Mouse (Mus musculus) brain, embryonic 18.5 days (tissue): ENCODE measurements around the gene Fancb.

Experiments
- DNase-seq: peaks from one replicate; pipeline ENCODE4 v3.0.0-alpha.2; 2012; ENCODE audit warnings: low read depth, low spot score

Fancb gene

DNA sequence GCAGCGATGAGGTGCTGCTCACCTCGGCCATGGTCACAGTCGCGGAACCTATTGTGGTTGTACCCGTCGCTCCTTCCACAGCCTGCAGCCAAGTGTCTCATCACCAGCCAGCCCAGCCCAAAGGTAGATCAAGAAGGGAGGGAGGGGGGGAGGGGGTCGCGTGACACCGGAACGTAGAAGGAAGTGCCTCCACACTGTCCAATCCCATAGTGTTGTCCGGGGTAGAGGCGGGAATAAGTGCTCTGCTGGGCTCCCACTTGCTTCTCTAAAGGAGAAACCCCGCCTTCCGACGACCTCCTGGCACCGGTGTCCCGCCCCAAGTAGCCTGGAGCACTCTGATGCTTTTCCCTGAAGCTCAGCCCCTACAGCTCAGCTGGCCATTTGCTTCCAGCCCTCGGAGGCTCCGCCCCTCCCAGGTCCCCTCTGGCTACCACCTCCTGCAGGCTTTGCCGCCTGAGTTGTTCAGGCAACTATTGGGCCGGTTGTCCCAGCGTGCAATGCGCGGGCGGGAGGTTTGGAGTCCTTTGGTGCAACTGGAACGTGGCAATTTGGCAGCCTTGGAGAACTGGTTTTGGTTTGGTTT is at the start of gene Fancb, which contains the start of gene Mospd2:
Fancb (plus strand) TSS at position 400 of the 583 bp plus-strand sequence.
Mospd2 (minus strand) TSS at position 183 of the 583 bp plus-strand sequence.
- DNase-seq = peak; percentile 72

DNA sequence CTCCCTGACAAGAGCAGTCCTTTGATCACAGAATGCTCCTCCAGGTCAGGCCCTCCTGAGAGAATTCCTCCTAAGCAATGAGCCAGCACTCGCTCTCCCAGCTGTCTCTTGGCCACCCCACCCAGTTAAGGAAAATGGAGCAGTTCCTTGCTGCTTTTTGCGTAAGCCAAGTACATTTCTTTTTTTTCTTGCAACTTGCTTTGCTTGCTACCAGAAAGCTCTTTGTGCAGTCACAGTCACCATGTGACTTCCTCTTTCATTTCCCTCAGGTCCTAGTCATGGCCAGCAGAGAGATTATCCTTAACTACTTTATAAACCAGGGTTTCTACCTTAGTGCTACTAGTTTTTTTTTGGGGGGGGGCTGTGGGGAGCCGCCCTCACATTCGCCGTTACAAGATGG is 38.9 kb upstream of the Fancb start:
- DNase-seq = no peak

DNA sequence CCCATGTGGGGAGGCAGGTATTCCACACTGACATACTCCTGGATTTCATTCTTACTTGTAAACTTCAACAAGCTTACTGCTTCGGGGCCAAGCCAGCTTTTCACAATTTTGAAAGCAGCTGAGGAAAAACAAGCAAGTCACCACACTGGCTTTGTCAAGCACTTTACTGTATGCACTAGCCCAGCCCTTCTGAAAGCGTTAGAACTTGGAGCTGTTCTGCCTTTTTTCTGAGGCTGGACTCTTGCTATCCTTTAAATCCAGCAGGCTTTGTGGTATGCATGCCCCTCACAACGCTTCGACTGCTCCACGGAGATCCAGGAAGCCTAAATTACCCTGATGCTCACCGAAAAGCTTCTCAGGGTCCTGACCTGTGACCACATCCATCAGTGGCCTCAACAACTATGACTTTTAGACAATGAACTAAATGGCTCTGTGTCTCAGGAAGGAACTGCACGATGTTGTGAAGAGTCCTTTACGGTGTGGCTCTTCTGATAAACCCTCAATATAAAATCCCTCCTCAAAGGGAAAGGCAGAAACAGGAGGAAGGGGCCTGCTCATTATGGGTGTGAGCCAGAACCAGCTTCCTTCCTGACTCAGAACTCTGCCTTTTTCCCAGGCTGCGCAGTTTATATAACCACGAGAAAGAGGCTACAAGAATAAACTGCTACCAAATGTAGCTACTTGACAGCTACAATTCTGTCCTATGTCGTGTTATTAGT is 28.4 kb upstream of the Fancb start:
- DNase-seq = no peak

DNA sequence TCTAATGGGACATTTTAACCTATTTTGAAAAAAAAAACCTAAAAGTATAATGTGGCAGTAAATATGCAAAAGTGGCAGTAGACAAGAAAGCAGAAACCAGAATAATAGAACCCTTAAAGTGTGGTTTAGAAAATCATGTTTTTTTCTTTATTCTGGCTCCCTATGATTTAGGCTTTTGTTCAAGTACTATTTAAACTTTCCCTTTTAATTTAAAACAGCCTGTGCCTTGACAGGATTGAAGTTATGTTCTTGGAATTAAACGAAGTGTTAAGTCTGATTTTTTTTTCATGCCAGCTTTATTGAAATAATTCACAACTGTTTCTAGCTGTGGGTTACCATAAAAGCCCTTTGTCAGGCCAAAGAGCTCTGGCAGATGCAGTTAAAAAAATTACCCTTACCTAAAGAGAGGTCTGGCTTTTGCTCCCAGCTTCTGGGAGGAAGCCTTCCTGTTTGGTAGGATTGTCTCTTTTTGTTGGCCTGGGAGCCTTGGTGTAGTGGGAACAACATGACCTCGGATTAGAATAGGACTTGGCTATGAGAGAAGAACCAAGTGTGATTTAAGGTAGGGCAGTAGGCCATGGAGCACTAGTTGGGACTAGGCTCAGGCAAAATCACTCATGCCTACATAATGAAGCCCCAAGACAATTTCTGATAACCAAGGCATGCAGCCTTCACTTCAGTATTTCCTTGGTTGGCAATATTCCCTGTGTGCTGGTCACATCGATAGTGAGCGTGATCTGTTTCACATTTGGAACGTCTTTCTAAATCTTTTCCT is 27.6 kb upstream of the Fancb start:
- no peak for DNase-seq

DNA sequence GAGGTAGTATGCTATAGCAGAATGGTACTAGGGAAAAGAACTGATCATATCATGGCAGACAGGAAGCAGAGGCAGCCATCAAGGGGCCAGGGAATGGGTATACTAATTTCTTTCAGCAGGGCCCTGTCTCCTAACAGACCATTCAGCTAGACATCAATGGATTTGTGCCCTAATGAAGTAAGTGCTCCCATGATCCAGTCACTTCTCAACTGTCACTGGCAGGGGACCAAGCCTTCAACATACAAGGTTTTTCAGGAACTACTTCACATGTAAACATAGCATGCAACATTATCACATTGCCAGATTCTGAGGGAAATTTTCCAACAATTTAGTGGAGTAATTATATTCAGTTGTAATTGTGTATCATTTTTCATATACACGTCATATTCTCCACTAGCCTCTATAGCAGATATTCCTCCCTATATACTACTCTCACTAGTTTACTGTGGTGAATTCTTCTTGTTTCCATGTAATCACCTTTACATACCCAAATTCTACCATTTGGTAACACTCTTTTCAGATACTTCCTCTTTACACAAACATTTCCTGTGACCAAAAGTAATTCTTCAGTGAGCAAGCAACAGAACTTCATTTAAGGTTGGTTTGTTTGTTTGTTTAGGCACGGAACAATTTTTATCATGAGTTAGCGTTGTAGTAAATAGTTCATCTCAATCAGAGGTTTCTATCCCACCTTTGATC is 14.5 kb upstream of the Fancb start:
- DNase-seq = no peak

DNA sequence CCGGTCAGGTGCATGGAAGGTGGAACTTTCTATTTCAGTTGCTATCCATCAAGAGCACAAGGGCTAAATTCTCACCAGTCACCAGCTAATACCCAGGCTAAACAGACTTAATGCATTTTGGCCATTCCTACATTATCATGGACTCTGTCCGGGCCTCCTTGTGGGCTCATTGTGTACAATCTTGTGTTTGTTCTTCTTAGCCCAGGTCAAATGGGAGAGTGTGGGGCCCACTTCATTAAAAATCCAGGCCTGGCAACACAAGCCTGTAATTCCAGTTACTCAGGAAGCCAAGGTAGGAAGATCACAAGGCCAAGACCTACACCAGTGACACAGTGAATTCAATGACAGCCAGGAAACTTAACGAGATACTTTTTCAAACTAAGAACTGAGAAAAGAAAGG is 9.2 kb upstream of the Fancb start:
- no peak for DNase-seq

DNA sequence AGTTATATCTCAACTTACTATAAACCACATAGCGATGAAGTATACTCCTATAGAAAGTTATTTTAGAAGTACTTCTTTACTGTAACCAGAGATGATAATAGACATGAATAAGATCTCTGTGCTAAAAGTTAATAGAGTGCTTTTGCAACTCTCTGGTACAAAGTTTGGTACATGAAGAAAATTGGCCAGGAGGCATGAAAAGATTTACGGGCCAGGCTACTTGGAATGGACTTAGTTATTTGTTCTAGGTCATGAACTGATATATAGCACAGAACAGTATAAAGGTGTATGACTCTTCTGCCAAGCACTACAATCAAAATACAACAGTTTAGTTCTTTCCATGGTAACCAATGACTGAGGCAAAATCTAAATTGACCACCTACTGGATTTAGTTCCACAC is 1.5 kb upstream of the Fancb start:
- DNase-seq = no peak

DNA sequence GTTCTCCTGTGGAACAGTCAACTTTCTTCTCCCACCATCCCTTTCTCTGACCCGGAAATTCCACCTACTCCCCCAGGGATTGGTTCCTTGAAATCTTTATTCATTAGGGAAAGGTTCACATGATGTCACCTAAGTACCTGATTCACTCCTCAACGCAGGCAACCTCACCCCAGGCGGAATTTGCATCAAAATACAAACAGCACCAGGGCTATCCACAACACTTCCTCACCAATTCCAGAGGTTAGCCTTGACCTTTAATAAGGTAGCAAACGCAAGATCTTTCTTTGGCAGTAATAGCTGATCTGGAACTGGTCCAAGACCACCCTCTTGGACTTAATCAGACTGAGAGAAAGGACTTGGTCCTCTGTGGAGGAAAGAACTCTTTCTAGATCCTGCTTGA is 22.7 kb downstream of the Fancb start:
- no peak for DNase-seq

DNA sequence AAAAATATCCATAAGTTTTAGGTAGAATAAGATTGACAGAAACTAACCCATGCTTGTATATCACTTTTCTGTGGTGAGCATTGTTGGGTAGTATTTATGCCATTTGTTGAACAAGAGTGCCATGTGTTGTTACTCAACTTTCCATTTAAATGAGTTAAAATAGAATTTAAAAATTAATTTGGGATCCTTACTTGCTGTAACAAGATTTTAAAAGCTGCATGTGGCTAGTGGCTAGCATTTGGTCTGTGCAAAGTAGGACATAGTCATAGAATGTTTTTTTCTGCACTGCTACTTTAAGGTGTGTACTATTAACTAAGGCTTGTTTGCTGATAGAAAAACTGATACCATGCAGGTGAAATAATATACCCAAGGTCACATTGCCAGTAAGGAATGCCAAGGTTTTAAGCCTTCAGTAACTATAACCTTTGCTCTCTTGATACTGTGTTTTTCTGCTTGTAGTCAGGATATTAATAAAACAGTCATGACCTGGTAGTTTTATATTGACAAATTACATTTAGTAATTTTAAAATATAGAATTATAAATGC is 24.5 kb downstream of the Fancb start, which contains the start of gene Gm17604:
Gm17604 (minus strand) TSS at position 51 of the 546 bp plus-strand sequence.
- DNase-seq = no peak
